Mouse (Mus musculus) left cerebral cortex, adult 9 months (tissue): ENCODE results near the gene Nsfl1c.

Source experiments
- DNase-seq, 2 experiments: peaks; one replicate each; pipeline ENCODE4 v3.0.0; 2022; ENCODE audit warnings: low spot score in 2 of 2

The Nsfl1c gene

GRCm38 (mm10) chr2:151543063-151543895 lies 49.3 kb downstream of the Nsfl1c start:
- DNase-seq, result peak in 1 of 2 experiments; percentile 33

- peak; percentile 44 to 64 for DNase-seq
Measured at GRCm38 (mm10) chr2:151544673-151545072, 50.7 kb downstream of the Nsfl1c start.

GRCm38 (mm10) chr2:151546571-151546970 lies 52.6 kb downstream of the Nsfl1c start:
- DNase-seq, result no peak

GRCm38 (mm10) chr2:151549615-151550121 lies 55.7 kb downstream of the Nsfl1c start:
- DNase-seq, result no peak
